Mouse (Mus musculus): ENCODE measurements at regions not wholly inside any gene's neighbourhood (a gene's known extent, or its start where the extent isn't known, plus 50 kb on each side); places are given as distances from the start of the nearest gene placed in this dataset.

- peak; percentile 35 for DNase-seq
Observed at GRCm38 (mm10) chr12:26885831-26886634, 417.0 kb downstream of the Cmpk2 start.

GRCm38 (mm10) chr12:26885083-26885482 lies 416.1 kb downstream of the Cmpk2 start:
- no peak for DNase-seq

- DNase-seq, result peak; percentile 86
Observed at GRCm38 (mm10) chr12:26884156-26884555, 415.2 kb downstream of the Cmpk2 start.

GRCm38 (mm10) chr12:26877691-26878121 lies 408.7 kb downstream of the Cmpk2 start:
- DNase-seq, result no peak

GRCm38 (mm10) chr12:26877284-26877683 lies 408.3 kb downstream of the Cmpk2 start:
- DNase-seq, result no peak

- no peak for DNase-seq
Observed at GRCm38 (mm10) chr12:26872466-26872865, 403.5 kb downstream of the Cmpk2 start.

- no peak for DNase-seq
Observed at GRCm38 (mm10) chr12:26867731-26868130, 398.7 kb downstream of the Cmpk2 start.

- DNase-seq, result peak; percentile 35
Observed at GRCm38 (mm10) chr12:26855091-26855516, 386.1 kb downstream of the Cmpk2 start.

- no peak for DNase-seq
Observed at GRCm38 (mm10) chr12:26844917-26845316, 375.9 kb downstream of the Cmpk2 start.

- peak; percentile 56 for DNase-seq
Observed at GRCm38 (mm10) chr12:26842696-26843095, 373.7 kb downstream of the Cmpk2 start.

- DNase-seq, result no peak
Observed at GRCm38 (mm10) chr12:26821257-26821968, 352.4 kb downstream of the Cmpk2 start.

- DNase-seq, result no peak
Observed at GRCm38 (mm10) chr12:26817866-26818265, 348.9 kb downstream of the Cmpk2 start.

GRCm38 (mm10) chr12:26815771-26816170 lies 346.8 kb downstream of the Cmpk2 start:
- DNase-seq, result no peak

- DNase-seq, result no peak
Observed at GRCm38 (mm10) chr12:26810565-26811177, 341.7 kb downstream of the Cmpk2 start.

- no peak for DNase-seq
Observed at GRCm38 (mm10) chr12:26809670-26810069, 340.7 kb downstream of the Cmpk2 start.

- no peak for DNase-seq
Observed at GRCm38 (mm10) chr12:26802542-26802941, 333.5 kb downstream of the Cmpk2 start.

GRCm38 (mm10) chr12:26799310-26799709 lies 330.3 kb downstream of the Cmpk2 start:
- DNase-seq, result no peak

GRCm38 (mm10) chr12:26796367-26796766 lies 327.4 kb downstream of the Cmpk2 start:
- DNase-seq, result no peak

- DNase-seq, result no peak
Observed at GRCm38 (mm10) chr12:26789336-26789846, 320.4 kb downstream of the Cmpk2 start.

GRCm38 (mm10) chr12:26785550-26785949 lies 316.5 kb downstream of the Cmpk2 start:
- DNase-seq, result no peak

- no peak for DNase-seq
Observed at GRCm38 (mm10) chr12:26784426-26784825, 315.4 kb downstream of the Cmpk2 start.

- no peak for DNase-seq
Observed at GRCm38 (mm10) chr12:26783800-26784199, 314.8 kb downstream of the Cmpk2 start.

GRCm38 (mm10) chr12:26781537-26781936 lies 312.5 kb downstream of the Cmpk2 start:
- DNase-seq, result no peak
